Mouse (Mus musculus) testis, postnatal 10 days (tissue): ENCODE measurements around the gene Otogl.

Source experiments
- DNase-seq: peaks from one replicate; pipeline ENCODE4 v3.0.0; 2021; ENCODE audit warnings: low spot score

Gene Otogl

GRCm38 (mm10) chr10:107905274-107906034 is 6.5 kb downstream of the Otogl start:
- DNase-seq: no peak

GRCm38 (mm10) chr10:107901958-107902357 is 10.0 kb downstream of the Otogl start:
- DNase-seq: no peak

GRCm38 (mm10) chr10:107901204-107901879 is 10.6 kb downstream of the Otogl start:
- DNase-seq: no peak

- DNase-seq: no peak
These were observed 12.0 kb downstream of the Otogl start for GRCm38 (mm10) chr10:107899946-107900345.

GRCm38 (mm10) chr10:107896158-107896557 is 15.8 kb downstream of the Otogl start:
- no peak for DNase-seq

GRCm38 (mm10) chr10:107894663-107895581 is 17.0 kb downstream of the Otogl start:
- DNase-seq: no peak

DNA sequence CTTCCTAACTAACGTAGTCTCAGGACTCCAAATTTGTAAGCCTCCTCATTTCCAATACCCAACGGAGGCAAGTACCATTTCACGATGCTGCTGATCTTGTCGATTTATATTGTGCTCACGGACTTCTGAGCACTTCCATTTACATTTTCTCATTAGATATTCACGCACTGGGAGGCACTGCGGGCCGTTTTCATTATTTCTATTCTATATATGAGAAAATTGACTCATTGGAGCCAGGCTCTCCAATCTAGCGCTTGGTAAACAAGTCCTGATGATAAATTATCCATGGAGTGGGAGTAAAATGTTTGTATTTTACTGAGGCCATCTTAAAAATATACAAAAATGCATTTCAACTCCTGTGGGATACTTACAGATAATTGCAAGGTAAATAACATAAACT is 21.5 kb downstream of the Otogl start:
- DNase-seq: no peak

GRCm38 (mm10) chr10:107872542-107872941 is 39.4 kb downstream of the Otogl start:
- DNase-seq: no peak

- DNase-seq: no peak
These were observed 39.8 kb downstream of the Otogl start for GRCm38 (mm10) chr10:107872109-107872508.

GRCm38 (mm10) chr10:107870540-107870939 is 41.4 kb downstream of the Otogl start:
- no peak for DNase-seq

- no peak for DNase-seq
These were observed 43.0 kb downstream of the Otogl start for GRCm38 (mm10) chr10:107868904-107869303.

DNA sequence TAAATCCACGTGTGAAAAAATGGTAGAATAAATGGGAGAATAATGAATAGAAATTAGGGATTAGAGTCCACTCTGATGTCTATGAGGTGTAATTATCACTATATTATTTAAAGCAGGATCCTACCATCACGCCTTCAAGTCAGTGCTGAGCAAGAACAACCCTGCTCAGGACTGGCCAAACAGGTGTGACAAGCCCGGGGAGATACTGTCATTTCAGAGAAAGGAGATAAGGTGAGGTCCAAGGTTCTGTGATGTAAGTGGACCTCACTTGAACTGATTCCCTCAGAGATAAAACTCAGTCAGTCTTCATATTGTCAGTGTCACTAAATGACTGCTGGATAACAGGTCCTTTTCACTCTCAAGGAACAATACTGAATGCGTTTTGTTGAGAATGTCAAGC is 44.5 kb downstream of the Otogl start:
- DNase-seq: no peak

DNA sequence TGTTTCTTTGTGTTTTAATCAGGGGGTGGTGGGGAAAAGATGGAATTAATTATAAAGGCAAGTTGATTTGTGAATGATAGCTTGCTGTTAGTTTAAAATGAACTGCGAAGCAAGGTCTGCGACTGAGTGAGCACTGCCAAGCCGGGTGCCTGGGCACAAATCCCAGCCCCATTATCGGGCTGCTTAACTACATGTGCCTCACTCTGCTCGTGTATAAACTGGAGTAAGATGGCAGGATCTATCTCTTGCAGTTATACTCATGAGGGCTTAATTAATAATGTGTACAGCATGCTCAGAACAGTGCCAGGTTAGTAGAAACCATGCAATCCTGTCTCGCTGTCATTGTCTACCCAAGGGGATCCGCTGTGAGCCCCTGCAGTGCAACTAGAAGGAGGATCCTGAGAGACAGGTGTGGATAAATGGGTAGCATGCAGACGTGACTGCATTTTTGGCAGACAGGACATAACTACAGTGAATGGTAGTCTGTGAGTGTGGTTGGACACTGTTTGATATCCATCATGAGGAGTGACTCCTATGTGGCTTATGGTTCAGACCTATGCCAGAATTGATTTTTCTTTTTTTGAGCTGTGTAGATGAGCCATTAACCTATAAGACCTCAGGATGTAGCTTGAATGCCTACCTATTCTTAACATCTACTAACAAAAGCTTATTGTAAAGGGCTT is 51.6 kb downstream of the Otogl start:
- no peak for DNase-seq

DNA sequence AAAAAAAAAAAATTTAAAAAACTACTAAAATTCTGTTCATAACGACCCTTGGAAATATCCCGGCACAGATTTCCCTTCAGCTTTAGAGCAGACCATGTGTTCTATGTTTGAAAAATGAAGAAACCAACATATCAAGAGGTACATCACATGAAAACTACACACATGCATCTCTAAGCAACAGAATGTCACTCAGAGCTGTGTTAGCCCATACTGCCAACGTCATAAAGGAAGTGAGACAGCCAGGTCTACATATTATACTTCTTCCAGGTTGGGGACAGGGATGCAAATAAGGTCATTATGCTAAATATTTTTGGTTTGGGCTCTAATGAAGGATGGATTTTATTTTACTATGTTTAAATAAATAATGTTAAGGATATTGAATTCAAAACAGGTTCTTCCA is 52.7 kb downstream of the Otogl start:
- DNase-seq: no peak

GRCm38 (mm10) chr10:107858684-107859083 is 53.2 kb downstream of the Otogl start:
- DNase-seq: no peak

DNA sequence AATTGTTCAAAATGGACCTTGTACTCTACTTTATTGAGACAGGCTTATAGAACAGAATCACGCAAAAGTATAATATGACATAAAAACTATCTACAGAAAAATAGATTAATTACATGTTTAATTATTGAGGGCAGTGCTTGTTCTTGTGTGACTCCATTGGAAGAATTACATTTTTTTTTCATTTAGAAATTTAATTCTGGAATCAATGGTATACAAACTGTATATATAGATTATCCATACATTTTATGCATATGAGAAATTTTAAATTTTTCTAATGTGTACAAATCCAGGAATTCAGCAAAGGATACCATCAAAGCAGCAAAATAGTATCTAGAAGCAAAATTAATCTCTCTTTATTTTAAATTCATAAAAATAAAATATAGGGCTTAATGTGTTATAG is 67.0 kb downstream of the Otogl start:
- DNase-seq: no peak

DNA sequence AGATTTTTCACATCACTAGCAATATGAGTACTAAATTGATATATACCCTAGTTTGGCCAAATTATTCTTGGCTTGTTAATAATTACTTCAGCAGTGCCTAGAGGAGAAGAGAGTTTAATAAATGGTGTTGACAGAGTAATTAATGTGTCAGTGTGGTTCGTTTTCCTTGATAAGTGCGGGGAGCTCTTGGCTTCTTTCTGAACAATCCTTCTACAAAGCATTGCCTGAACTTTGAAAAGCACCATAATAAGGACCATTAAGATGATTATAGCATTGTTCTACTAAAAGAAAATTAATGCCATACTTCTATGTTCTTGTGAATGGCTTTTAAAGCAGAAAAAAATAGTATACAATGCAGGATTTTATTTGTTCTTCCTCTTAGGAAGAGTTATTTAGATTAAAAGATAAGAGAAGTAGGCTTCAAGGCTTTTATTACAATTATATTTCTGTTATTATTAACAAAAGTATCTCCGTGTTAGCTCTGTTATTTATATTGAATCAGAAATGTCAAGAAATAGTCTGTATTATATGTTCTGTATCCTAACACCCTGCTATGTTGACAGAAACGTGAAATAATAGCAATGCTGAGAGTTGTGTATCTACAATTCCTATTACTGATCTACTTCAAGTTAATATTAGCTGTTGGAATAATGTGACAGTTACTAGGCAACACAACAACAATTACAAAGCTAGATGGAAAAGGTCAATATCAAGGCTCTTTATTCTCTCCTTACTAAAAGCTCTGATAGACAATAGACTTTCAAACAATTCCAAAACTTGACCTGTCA is 77.3 kb downstream of the Otogl start:
- DNase-seq: no peak

GRCm38 (mm10) chr10:107829151-107829550 is 82.8 kb downstream of the Otogl start:
- DNase-seq: no peak

- DNase-seq: no peak
These were observed 98.0 kb downstream of the Otogl start for GRCm38 (mm10) chr10:107813814-107814483.

DNA sequence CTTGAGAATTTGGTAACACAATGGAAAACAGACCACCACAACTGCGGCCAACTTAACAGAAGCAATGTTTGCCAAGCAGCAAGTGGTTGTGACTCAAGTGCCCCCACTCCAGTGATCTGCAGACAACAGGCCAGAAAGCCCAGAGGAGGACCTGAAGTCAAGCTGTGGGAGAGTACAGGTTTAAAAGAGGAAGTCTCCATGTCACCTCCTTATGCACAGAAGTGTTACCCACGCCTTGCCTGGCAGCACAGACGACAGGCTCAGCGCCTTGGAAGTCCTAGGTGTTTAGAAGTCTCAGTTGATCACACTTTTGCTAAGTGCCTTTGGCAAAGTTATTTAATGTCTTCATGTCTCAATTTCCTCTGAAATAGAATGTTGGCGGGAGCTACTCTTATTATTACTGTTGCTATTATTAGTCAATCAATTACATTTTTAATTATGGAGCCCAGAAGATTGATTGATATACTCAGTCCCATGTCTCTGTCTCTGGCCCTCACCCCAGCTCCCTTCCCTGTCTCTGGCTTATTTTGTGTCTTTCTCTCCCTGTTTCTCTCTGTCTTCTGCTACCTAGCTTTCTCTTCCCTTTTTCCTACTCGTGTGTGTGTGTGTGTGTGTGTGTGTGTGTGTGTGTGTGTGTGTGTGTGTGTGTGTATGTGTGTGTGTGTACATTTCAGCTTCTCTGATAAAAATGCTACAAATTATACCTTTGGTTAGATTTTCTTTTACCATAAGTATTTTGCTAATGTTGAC is 101.1 kb downstream of the Otogl start:
- DNase-seq: no peak
